Mouse (Mus musculus): ENCODE measurements around the gene Rpl3.

Gene Rpl3

DNA sequence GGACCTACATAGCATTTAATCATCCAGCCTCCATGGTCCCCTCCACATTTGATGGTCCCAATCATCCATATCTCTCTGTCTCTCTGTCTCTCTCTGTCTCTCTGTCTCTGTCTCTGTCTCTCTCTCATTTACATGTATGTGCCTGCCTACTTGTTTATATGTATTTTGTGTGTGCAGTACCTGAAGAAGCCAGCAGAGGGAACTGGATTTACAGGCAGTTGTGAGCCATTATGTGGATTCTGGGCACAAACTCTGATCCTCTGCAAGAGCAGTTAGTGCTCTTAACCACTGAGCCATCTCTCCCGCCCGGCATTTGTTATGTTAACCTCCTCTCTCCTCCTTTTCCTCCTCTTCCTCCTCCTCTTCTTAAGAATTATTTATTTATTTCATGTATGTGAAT lies 45.9 kb downstream of the Rpl3 start:
- ATAC-seq (ENCODE audit: insufficient number of reproducible peaks, low FRiP score, low TSS enrichment): no peak

DNA sequence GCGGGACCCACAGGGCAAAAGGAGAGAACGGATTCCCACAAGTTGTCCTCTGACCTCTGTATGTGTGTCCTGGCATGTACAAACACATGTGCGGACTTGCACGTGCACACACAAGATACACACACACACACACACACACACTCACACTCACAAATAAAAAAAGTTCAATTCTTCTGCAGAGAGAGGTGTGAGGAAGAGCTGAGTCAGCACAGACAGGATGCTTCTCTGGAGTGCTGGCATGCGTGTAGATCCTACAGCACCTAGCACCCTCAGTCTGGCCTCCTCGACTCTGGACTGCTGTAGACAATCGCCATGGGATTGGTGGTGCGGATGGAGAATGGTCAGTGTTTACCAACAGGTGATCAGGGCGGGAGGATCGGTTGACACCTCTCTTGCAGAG lies 47.4 kb downstream of the Rpl3 start:
- ATAC-seq (ENCODE audit: insufficient number of reproducible peaks, low FRiP score, low TSS enrichment): no peak

DNA sequence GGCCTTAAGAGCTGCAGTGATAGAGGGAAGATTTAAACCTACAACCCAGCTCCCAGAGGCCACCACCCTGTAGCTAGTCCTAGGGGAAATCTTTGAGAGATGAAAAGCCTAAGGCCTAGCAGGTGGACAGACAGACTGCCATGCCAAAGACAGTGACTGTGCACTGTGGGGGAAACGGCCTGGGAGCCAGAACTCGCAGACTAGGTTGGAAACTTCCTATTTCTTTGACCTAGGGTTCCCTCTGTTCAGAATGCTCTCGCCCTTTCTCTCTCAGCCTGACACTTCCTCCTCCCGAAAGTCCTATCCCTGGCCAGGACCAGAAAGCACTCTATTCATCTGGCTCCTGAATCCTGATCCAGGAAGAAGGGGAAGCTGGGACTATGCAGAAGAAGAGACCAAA lies 49.5 kb downstream of the Rpl3 start:
- no peak for ATAC-seq (ENCODE audit: insufficient number of reproducible peaks, low FRiP score, low TSS enrichment)

DNA sequence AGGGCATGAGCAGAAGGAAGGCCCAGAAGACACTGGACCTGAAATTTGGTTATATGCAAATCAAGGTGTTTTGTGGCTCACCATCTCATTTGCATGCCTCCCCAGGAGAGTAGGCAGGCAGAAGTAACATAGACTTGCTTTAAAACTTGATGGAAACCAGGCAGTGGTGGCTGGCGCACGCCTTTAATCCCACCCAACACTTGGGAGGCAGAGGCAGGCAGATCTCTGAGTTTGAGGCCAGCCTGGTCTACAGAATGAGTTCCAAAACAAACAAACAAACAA lies 53.6 kb downstream of the Rpl3 start:
- no peak for ATAC-seq (ENCODE audit: insufficient number of reproducible peaks, low FRiP score, low TSS enrichment)

DNA sequence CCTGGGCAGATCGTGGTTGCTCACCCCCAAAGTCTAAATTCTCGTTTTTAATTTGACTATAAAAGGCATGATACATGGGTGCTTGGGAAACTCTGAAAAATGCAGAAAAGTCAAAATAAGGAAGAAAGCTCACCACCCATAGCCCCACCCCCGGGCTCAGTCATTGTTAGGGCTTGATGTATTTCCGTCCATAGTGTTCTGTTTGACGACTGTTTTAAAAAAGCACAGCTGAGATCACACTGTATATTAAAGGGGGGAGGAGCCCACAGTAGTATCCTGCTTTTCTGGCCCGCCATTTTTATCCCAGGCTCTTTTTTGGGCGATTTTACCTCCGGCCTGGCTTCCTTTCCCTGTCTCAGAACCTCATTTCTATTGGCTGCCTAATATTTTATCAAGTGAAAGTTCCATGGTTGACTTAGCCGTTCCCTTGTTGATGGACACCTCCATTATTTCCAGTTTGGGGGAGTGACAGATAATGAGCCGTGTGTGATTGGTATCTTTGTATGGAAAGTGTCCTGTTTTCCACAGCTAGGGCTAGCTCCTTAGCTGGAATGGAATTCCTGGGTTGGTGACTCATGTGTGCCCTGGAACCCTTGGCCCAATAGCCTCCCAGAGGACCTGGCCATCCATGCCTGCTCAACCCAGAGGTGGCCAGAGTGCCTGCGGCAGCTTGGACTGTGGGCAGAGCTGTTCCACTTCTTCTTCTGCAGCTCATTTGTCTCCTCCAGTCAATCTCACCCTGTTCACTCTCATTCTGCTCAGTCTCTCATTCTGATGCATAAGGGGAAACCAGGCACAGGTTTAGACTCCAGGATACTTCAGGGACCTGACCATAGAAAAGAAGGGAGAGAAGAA lies 54.2 kb downstream of the Rpl3 start:
- ATAC-seq (ENCODE audit: insufficient number of reproducible peaks, low FRiP score, low TSS enrichment): no peak

DNA sequence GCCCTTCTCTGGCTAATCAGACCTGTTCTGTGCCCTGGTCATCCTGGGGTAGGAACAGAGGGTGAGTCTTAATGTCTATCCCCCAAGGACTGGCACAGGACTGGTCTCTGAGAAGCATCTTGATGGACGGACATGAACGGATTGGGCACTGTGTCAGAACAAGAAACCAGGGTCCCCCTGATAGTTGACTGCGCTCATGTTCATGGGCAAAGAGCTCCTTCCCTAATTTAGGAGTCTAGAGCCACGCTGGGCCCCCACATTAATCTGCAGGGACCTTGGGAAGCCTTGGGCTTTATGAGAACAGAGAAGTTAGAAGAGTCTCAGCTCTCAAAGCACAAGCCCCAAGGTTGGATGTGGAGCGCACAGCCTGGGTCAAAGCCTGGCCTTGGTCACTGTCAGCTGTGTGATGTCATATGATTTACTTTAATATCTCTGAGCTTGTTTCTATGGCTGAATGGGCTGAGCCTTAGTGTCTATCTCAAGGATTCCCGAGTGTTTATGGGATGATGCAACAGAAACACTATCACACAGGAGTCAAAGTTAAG lies 56.3 kb downstream of the Rpl3 start:
- no peak for ATAC-seq (ENCODE audit: insufficient number of reproducible peaks, low FRiP score, low TSS enrichment)

DNA sequence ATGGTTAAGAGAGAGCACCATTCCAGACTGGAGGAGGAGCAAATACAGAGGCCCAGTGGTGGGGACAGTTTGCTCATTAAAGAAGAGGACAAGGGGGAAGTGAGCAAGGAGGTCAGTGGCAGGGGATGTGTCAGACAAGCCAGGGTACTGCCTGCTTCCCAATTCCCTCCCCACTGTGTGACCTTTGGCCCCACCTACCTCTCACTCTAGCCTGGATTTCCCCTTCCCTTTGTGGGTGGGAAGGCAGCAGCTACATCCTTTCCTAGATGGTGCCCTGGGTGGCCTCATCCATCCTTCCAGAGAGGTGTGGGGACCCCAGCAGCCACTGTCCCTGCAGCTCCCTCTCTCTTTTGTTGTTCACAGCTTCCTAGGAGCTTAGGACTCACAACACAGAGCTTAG lies 56.8 kb downstream of the Rpl3 start:
- no peak for ATAC-seq (ENCODE audit: insufficient number of reproducible peaks, low FRiP score, low TSS enrichment)

DNA sequence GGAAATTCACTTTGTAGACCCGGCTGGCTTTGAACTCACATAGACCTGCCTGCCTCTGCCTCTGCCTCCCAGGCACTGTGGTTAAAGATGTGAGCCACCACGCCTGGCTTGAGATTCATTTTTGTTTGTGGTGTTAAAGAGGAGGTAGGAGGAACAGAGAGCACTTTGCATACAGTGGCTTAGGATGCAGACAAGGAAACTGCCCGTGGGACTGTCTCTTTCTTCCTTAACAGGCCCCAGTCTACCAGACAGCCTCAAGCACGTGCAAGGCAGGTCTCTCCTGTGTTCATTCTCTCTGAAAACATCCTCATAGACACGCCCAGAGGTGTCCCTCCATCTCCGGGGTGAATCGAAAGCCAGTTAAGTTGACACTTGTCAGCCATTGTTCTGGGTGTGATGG lies 57.3 kb downstream of the Rpl3 start:
- no peak for ATAC-seq (ENCODE audit: insufficient number of reproducible peaks, low FRiP score, low TSS enrichment)

DNA sequence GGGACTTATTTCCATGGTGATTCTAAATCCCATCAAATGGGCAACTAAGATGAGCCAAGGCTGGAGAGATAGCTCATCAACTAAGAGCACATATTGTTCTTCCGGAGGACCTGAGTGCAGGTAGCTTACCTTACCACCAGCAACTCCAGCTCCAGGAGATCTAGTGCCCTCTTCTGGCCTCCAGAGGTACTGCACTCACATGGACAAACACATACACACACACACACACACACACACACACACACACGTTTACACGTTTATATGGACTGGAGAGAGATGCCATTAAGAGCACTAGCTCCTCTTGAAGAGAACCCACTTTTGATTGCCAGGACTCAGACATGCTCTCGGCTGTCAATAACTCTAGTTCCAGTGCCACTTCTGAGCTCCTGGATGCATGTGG lies 60.5 kb downstream of the Rpl3 start:
- ATAC-seq (ENCODE audit: insufficient number of reproducible peaks, low FRiP score, low TSS enrichment): no peak

DNA sequence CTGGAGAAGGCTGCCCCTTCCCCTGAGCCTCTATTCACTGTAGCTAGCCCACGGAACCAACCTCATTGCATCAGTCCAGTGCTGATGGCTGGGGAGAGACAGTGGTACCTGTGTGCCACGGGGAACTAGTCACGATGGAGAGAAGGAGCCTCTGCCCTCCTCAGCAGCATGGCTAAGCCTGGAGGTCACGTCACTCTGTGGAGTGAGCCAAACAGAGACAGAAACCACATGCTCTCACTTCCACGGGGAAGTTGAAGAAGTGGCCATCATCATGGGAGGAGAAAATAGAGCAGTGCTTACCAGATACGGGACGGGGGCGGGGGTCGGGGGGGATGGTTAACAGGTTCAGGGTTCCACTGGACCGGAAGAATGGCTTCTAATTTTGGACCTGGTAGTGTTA lies 61.3 kb downstream of the Rpl3 start:
- ATAC-seq (ENCODE audit: insufficient number of reproducible peaks, low FRiP score, low TSS enrichment): no peak

DNA sequence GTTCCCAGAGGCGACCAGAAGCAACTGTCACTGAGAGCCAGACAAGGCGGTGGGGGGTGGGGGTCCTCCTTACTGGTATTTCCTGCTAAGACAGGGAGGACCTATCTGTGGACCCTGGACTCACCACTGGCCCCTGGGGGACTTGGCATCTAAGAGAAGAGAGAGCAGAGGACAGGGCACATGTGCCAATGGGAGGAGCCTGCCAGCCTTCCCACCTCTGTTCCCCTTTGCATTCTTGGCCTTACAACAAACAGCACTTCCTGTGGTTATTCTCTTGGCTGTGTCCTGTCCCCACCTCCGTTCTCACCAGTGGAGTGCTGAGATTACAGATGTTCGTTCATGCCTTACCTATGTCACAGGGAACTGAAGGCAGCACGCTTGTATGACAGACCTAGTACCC lies 62.8 kb downstream of the Rpl3 start:
- no peak for ATAC-seq (ENCODE audit: insufficient number of reproducible peaks, low FRiP score, low TSS enrichment)

All from cerebellum, adult (tissue).